Mouse (Mus musculus): ENCODE results near the gene Plekhh2.

DNA sequence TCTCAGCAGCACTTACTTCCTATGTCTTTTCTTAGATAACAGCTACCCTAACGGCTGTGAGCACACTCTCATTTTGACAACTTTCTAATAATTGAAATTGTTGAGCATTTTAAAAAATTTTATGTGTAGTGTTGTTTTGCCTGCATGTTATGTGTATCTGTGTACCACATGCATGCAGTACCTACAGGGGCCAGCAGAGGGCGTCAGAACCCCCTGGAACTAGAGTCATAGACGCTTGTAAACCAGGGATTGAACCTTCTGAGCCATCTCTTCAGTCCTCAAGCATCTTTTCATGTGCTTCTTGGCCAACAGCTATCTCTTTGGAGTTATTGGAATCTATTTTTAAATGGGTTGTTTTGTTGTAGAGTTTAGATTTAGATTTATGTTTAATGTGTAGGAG lies 130.2 kb downstream of the Plekhh2 start:
- TF ChIP-seq POLR2A (IDR thresholded peaks at IDR 0.05; ENCODE audit: insufficient read depth, low read depth, low read length): no peak
- peak; percentile 69 for TF ChIP-seq CTCF (IDR thresholded peaks at IDR 0.05)
- no peak for TF ChIP-seq EP300 (IDR thresholded peaks at IDR 0.05; ENCODE audit: insufficient read depth, low read depth, low read length)

Data from heart, adult 2 months (tissue).